ENCODE assay signal across 24 mouse cellular contexts in genomic region chr13:51147106-51147505, GRCm38 (mm10). TPM values are rescaled to one million over a fixed set of nuclear protein-coding genes. Genes with fewer than 3 reads are reported as not detected.
DNase-seq lines count a peak whose midpoint lies in the region; ATAC-seq and TF ChIP-seq lines count a peak whose summit lies in the region.
"Had no signal": no experiment of that assay in that cellular context is flagged by ENCODE, and none has a peak within 500 bp of the region (broad histone marks: within the 10 kb centered on the region; RNA-seq: fewer than 3 reads in every experiment).

No protein-coding gene starts in this region.

- DNase-seq in heart, adult 11 months, result peak; percentile 11
- DNase-seq in heart, adult 18-20 months, result no peak
- DNase-seq in lung, postnatal 10 days, result peak; percentile 19
- DNase-seq in lung, postnatal 0 days (ENCODE audit: low spot score), result no peak
- DNase-seq in lung, postnatal 36 days, result peak; percentile 68
- DNase-seq in lung, adult 2 months, result no peak
- DNase-seq: adrenal gland, adult 8-10 months; adrenal gland, postnatal 14 days; adrenal gland, postnatal 36 days; B cell, adult 2 months; cerebellum, adult 11-12 months; cerebellum, adult 2 months; cerebellum, adult 9-10 months; cerebellum, postnatal 10 days; cerebellum, postnatal 25 days had no signal

- no peak for TF ChIP-seq EP300 in lung, postnatal 0 days (IDR thresholded peaks at IDR 0.05)

- H3K9me3 ChIP-seq in lung, postnatal 0 days (ENCODE audit: low read length), result no peaks in the 10 kb centered on the region
- H3K9me3 ChIP-seq: embryonic facial prominence, embryonic 10.5 days; embryonic facial prominence, embryonic 12.5 days; forebrain, embryonic 13.5 days; forebrain, embryonic 15.5 days; G1E had no signal

- TF ChIP-seq CTCF in lung, postnatal 0 days (IDR thresholded peaks at IDR 0.05), result no peak
- no peak for TF ChIP-seq CTCF in lung, adult 2 months (IDR thresholded peaks at IDR 0.05; ENCODE audit: insufficient read depth, low read length)

- WGBS in lung, postnatal 0 days, result 40% methylated on average over 1 of the region's 1 CpGs
- WGBS in lung, adult 2 months, result 44% methylated on average over 1 of the region's 1 CpGs

- no peak overlapping the region for H3K4me3 ChIP-seq in lung, postnatal 0 days (ENCODE audit: low read depth, low read length)
- no peak overlapping the region for H3K4me3 ChIP-seq in lung, adult 2 months (replicated peaks; ENCODE audit: extremely low read depth, low read depth, low read length)
- H3K4me3 ChIP-seq: embryonic facial prominence, embryonic 10.5 days; embryonic facial prominence, embryonic 12.5 days; forebrain, embryonic 13.5 days; forebrain, embryonic 15.5 days had no signal

- peaks cover 6% of the 10 kb centered on the region; the same call in 1 of the 2 replicates for H3K36me3 ChIP-seq in lung, postnatal 0 days (ENCODE audit: insufficient read depth, low read length)

- no peak overlapping the region for H3K9ac ChIP-seq in lung, postnatal 0 days (replicated peaks; ENCODE audit: low read depth)
- H3K9ac ChIP-seq: embryonic facial prominence, embryonic 12.5 days; forebrain, embryonic 13.5 days; forebrain, embryonic 15.5 days had no signal

- no peak overlapping the region for H3K27ac ChIP-seq in lung, postnatal 0 days (ENCODE audit: low read length)
- H3K27ac ChIP-seq: embryonic facial prominence, embryonic 10.5 days; embryonic facial prominence, embryonic 12.5 days; forebrain, embryonic 13.5 days; forebrain, embryonic 15.5 days had no signal

- no peaks in the 10 kb centered on the region for H3K27me3 ChIP-seq in lung, postnatal 0 days (replicated peaks; ENCODE audit: insufficient read depth, low read length)
- H3K27me3 ChIP-seq: CH12.LX; embryonic facial prominence, embryonic 12.5 days; forebrain, embryonic 13.5 days; forebrain, embryonic 15.5 days; Patski had no signal

- no peaks in the 10 kb centered on the region for H3K4me1 ChIP-seq in lung, postnatal 0 days (ENCODE audit: insufficient read depth, low read depth, low read length)
- H3K4me1 ChIP-seq in lung, adult 2 months (ENCODE audit: control insufficient read depth, insufficient read depth, low read length), result peaks cover 2% of the 10 kb centered on the region; the same call in 1 of the 2 replicates
- H3K4me1 ChIP-seq: embryonic facial prominence, embryonic 10.5 days; embryonic facial prominence, embryonic 12.5 days; forebrain, embryonic 13.5 days; forebrain, embryonic 15.5 days had no signal

- TF ChIP-seq POLR2A in lung, adult 2 months (IDR thresholded peaks at IDR 0.05; ENCODE audit: borderline replicate concordance, extremely low read depth, low read depth, low read length), result no peak

- H3K4me2 ChIP-seq in lung, postnatal 0 days (replicated peaks; ENCODE audit: low read depth, low read length), result no peak overlapping the region
- H3K4me2 ChIP-seq: embryonic facial prominence, embryonic 12.5 days; forebrain, embryonic 13.5 days; forebrain, embryonic 15.5 days had no signal

- ATAC-seq in lung, postnatal 0 days, result no peak
- ATAC-seq: activated CD4-positive, CD25-positive, alpha-beta regulatory T cell, adult 4 months; CD4-positive, CD25-positive, alpha-beta regulatory T cell, adult 4 months; forebrain, embryonic 13.5 days; forebrain, embryonic 15.5 days; Patski had no signal

RNA-seq across cellular contexts. Expression of gene Nxnl2, which starts 23.7 kb away (rescaled TPM):
- total RNA-seq in heart, adult 18-20 months (2021), result 1 to 10 TPM in 1 of 2 experiments, under 1 TPM in 1; 0.62 to 1.3 TPM
- 1.0 and 1.3 TPM in 2 replicates for polyA plus RNA-seq in lung, postnatal 0 days (2015; fragmentation: Nextera tagmentation; extraction: Ambion mirVana)
- polyA plus RNA-seq in lung, adult 2 months (2012; rRNA removed), result 0.79 and 1.0 TPM in 2 replicates
- polyA plus RNA-seq: G1E had no signal

RNA-seq across cellular contexts. Expression of gene Spin1, which starts 46.4 kb away (rescaled TPM):
- 10 to 100 TPM; 32.9 to 38.2 TPM for total RNA-seq in heart, adult 18-20 months (2021)
- polyA plus RNA-seq in lung, postnatal 0 days (2015; fragmentation: Nextera tagmentation; extraction: Ambion mirVana), result 40.6 and 46.5 TPM in 2 replicates
- 16.5 and 25.5 TPM in 2 replicates for polyA plus RNA-seq in lung, adult 2 months (2012; rRNA removed)

Comparison
In these comparisons a context has a peak if more than half of its experiments do, and no peak if none do; other contexts are left out.
1. DNase-seq: peak in heart, adult 11 months (single experiment), lung, postnatal 10 days (single experiment) and lung, postnatal 36 days (single experiment); none in heart, adult 18-20 months (0 of 2), lung, postnatal 0 days (single experiment) and lung, adult 2 months (single experiment).